Mouse (Mus musculus) olfactory bulb, adult 2 months (tissue): ENCODE measurements around the gene Gabrp.

Source experiments
- CTCF ChIP-seq: fragments of 200-500 bp; IDR thresholded peaks from 2 replicates; pipeline ENCODE4 v1.5.1; 2012; ENCODE audit warnings: low read depth, mild to moderate bottlenecking, low read length, moderate library complexity; ENCODE audit not compliant: insufficient read depth
- POLR2A ChIP-seq: fragments of 200-500 bp; IDR thresholded peaks from 2 replicates; pipeline ENCODE4 v1.6.1; 2012; ENCODE audit warnings: mild to moderate bottlenecking, low read depth, low read length, moderate library complexity; ENCODE audit not compliant: insufficient read depth

GRCm38 (mm10) chr11:33554123-33554522 is 24.6 kb downstream of the Gabrp start:
- no peak for TF ChIP-seq CTCF
- no peak for TF ChIP-seq POLR2A
